Mouse (Mus musculus): ENCODE measurements around the gene Zbtb7a. TPM values are rescaled to one million over a fixed set of nuclear protein-coding genes. Genes with fewer than 3 reads are reported as not detected.
"Not testable (repeated sequence)": the region's sequence is repeated elsewhere in the genome, so short reads cannot be mapped to it uniquely, and the experiment has no call there.

The Zbtb7a gene
- polyA plus RNA-seq, 1 experiment from 2014 or later, result 19.5 TPM

- peaks cover 90% of the 10 kb centered on the region for H3K36me3 ChIP-seq
- ATAC-seq (ENCODE audit: extremely low read depth, insufficient number of reproducible peaks, low FRiP score, low TSS enrichment), result no peak
- WGBS, result 56% methylated on average over 12 of the region's 12 CpGs
- H3K4me1 ChIP-seq, result peaks cover 21% of the 10 kb centered on the region
- H3K4me2 ChIP-seq, result no peak overlapping the region
- H3K9ac ChIP-seq, result peak overlapping the region; percentile 70
- peak overlapping the region; percentile 79 for H3K27ac ChIP-seq (replicated peaks)
- no peaks in the 10 kb centered on the region for H3K27me3 ChIP-seq (replicated peaks)
- H3K4me3 ChIP-seq, result no peak overlapping the region
- no peaks in the 10 kb centered on the region for H3K9me3 ChIP-seq
Measured at GRCm38 (mm10) chr10:81152609-81153008, 17.6 kb downstream of the Zbtb7a start.

DNA sequence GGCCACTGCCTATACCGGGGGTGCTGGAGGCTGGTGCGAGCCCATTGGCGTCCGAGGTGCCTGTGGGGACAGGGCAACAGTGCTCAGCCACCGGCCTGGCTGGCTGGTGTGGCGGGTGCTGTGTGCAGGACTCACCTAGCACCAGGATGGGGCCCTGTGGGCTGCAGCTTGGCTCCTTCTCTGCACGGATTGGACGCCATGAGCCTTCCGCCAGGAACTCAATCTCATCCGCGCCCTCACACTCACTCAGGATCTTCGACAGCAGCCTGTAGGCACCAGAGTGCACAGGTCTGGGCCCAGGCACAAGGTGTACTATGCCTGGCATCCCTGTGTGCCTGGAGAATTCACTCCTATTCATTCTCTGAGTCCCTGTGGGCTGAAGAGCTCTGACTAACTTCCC is 19.3 kb downstream of the Zbtb7a start:
- peaks cover 21% of the 10 kb centered on the region for H3K4me1 ChIP-seq
- H3K4me2 ChIP-seq, result no peak overlapping the region
- H3K27me3 ChIP-seq (replicated peaks), result no peaks in the 10 kb centered on the region
- ATAC-seq (ENCODE audit: extremely low read depth, insufficient number of reproducible peaks, low FRiP score, low TSS enrichment), result no peak
- no peak overlapping the region for H3K4me3 ChIP-seq
- peak overlapping the region; percentile 16; the same call in 1 of the 2 replicates for H3K9ac ChIP-seq
- no peaks in the 10 kb centered on the region for H3K9me3 ChIP-seq
- WGBS, result 86% methylated on average over 12 of the region's 12 CpGs
- H3K27ac ChIP-seq (replicated peaks), result no peak overlapping the region
- peaks cover 88% of the 10 kb centered on the region for H3K36me3 ChIP-seq

GRCm38 (mm10) chr10:81154736-81155135 is 19.7 kb downstream of the Zbtb7a start:
- Histone ChIP-seq H3K36me3 (peaks cover 86% of the 10 kb centered on the region), H3K9ac (peak overlapping the region; percentile 16; the same call in 1 of the 2 replicates), H3K27ac (replicated peaks) (no peak overlapping the region), H3K4me3 (no peak overlapping the region), H3K27me3 (replicated peaks) (no peaks in the 10 kb centered on the region), H3K4me1 (peaks cover 21% of the 10 kb centered on the region), H3K4me2 (no peak overlapping the region), H3K9me3 (no peaks in the 10 kb centered on the region)
- 81% methylated on average over 6 of the region's 6 CpGs for WGBS
- ATAC-seq (ENCODE audit: extremely low read depth, insufficient number of reproducible peaks, low FRiP score, low TSS enrichment), result no peak

GRCm38 (mm10) chr10:81161602-81162317 is 26.7 kb downstream of the Zbtb7a start:
- Histone ChIP-seq H3K4me3 (no peak overlapping the region), H3K9me3 (no peaks in the 10 kb centered on the region), H3K4me2 (no peak overlapping the region), H3K9ac (no peak overlapping the region), H3K36me3 (peaks cover 76% of the 10 kb centered on the region), H3K27me3 (replicated peaks) (no peaks in the 10 kb centered on the region), H3K27ac (replicated peaks) (no peak overlapping the region), H3K4me1 (peaks cover 25% of the 10 kb centered on the region)
- WGBS, result 86% methylated on average over 8 of the region's 8 CpGs
- ATAC-seq (ENCODE audit: extremely low read depth, insufficient number of reproducible peaks, low FRiP score, low TSS enrichment), result no peak

- H3K4me3 ChIP-seq, result no peak overlapping the region
- peaks cover 71% of the 10 kb centered on the region for H3K36me3 ChIP-seq
- ATAC-seq (ENCODE audit: extremely low read depth, insufficient number of reproducible peaks, low FRiP score, low TSS enrichment), result no peak
- 68% methylated on average over 2 of the region's 2 CpGs for WGBS
- no peaks in the 10 kb centered on the region for H3K27me3 ChIP-seq (replicated peaks)
- no peak overlapping the region for H3K4me2 ChIP-seq
- H3K9me3 ChIP-seq, result no peaks in the 10 kb centered on the region
- H3K27ac ChIP-seq (replicated peaks), result no peak overlapping the region
- peaks cover 28% of the 10 kb centered on the region for H3K4me1 ChIP-seq
- no peak overlapping the region for H3K9ac ChIP-seq
Measured at GRCm38 (mm10) chr10:81162318-81162652, 27.3 kb downstream of the Zbtb7a start.

GRCm38 (mm10) chr10:81165118-81165517 is 30.1 kb downstream of the Zbtb7a start:
- no peaks in the 10 kb centered on the region for H3K27me3 ChIP-seq (replicated peaks)
- H3K4me3 ChIP-seq, result no peak overlapping the region; the same call in 1 of the 2 replicates
- H3K27ac ChIP-seq (replicated peaks), result no peak overlapping the region
- H3K36me3 ChIP-seq, result peaks cover 46% of the 10 kb centered on the region
- WGBS, result 78% methylated on average over 8 of the region's 8 CpGs
- 0 out of 2 replicates have a peak overlapping the region, but pooled peaks have one; percentile 13 for H3K9ac ChIP-seq
- H3K4me2 ChIP-seq, result no peak overlapping the region
- H3K9me3 ChIP-seq, result no peaks in the 10 kb centered on the region
- ATAC-seq (ENCODE audit: extremely low read depth, insufficient number of reproducible peaks, low FRiP score, low TSS enrichment), result no peak
- peaks cover 36% of the 10 kb centered on the region for H3K4me1 ChIP-seq

GRCm38 (mm10) chr10:81167200-81168086 is 32.4 kb downstream of the Zbtb7a start, which contains the start of gene Pias4:
Gene Pias4 (minus strand): TSS chr10:81167923.
- peak within 1 kb of the TSS; percentile 83 for H3K4me3 ChIP-seq
- peak within 1 kb of the TSS; percentile 94 for H3K9ac ChIP-seq
- H3K9me3 ChIP-seq, result no peaks in the 10 kb centered on the region
- H3K27me3 ChIP-seq (replicated peaks), result no peaks in the 10 kb centered on the region
- WGBS, result under 1% methylated on average over 56 of the region's 64 CpGs
- H3K27ac ChIP-seq (replicated peaks), result peak within 1 kb of the TSS; percentile 76
- H3K36me3 ChIP-seq, result peaks cover 23% of the 10 kb centered on the region
- peak; percentile 89 for ATAC-seq (ENCODE audit: extremely low read depth, insufficient number of reproducible peaks, low FRiP score, low TSS enrichment)
- H3K4me2 ChIP-seq, result peak within 1 kb of the TSS; percentile 91
- H3K4me1 ChIP-seq, result peaks cover 32% of the 10 kb centered on the region

DNA sequence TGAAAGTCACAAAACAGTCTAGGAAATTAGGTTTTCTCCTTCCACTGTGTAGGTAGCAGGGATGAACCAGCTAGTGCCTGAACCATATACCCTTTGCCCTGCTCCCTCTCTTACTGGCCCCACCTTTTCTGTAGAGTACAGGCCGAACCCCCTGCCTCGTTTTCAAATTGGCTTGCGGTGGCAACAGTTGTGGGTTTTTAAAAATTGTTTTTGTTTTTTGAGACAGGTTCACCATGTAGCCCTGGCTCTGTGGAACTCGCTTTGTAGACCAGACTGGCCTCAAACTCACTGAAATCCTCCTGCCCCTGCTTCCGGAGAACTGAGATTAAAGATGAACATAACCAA is 33.0 kb downstream of the Zbtb7a start:
- peak overlapping the region; percentile 91 for H3K4me2 ChIP-seq
- H3K9ac ChIP-seq, result peak overlapping the region; percentile 85
- H3K27me3 ChIP-seq (replicated peaks), result no peaks in the 10 kb centered on the region
- H3K4me1 ChIP-seq, result peaks cover 29% of the 10 kb centered on the region
- ATAC-seq (ENCODE audit: extremely low read depth, insufficient number of reproducible peaks, low FRiP score, low TSS enrichment), result peak; percentile 27; the same call in 1 of the 2 replicates
- peak overlapping the region; percentile 83 for H3K4me3 ChIP-seq
- no peaks in the 10 kb centered on the region for H3K9me3 ChIP-seq
- peak overlapping the region; percentile 76 for H3K27ac ChIP-seq (replicated peaks)
- peaks cover 17% of the 10 kb centered on the region for H3K36me3 ChIP-seq
- 9% methylated on average over 5 of the region's 5 CpGs for WGBS

DNA sequence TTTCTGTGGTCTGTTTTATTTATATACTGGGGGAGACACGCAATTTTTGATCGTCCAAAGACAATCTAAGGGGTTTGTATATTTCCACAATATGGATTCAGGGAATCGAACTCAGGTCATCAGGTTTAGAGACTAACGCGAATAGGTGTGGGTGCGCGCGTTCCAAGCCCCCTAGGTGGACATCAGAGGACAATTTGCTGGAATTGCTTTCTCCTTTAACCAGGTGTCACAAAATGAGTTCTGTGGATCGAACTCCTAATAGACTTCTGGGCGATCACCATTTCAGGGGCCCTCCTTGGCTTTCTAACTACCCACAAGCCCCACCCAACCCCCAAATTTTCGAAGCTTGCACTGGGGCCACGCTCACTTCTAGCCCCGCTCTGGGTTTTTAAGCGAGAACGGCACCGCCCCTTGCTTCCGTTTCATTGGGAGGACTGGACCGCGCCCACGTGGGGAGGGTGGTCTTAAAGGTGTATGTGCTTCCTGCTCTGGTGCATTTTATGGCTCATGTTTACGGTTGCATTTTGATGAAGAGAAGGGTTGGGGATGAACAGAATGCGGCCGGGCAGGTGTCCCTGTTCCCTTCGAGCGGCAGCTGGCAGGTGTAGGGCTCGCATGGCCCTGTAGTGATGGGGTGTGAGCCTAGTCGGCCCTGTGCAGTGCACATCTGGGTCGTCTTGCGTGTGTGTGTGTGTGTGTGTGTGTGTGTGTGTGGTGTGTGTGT is 33.7 kb downstream of the Zbtb7a start:
- no peak; the same call in 1 of the 2 replicates for ATAC-seq (ENCODE audit: extremely low read depth, insufficient number of reproducible peaks, low FRiP score, low TSS enrichment)
- WGBS, result 4% methylated on average over 27 of the region's 29 CpGs
- Histone ChIP-seq H3K9me3 (no peaks in the 10 kb centered on the region), H3K4me1 (peaks cover 35% of the 10 kb centered on the region), H3K27me3 (replicated peaks) (no peaks in the 10 kb centered on the region), H3K9ac (peak overlapping the region; percentile 85), H3K4me3 (peak overlapping the region; percentile 83), H3K36me3 (peaks cover 11% of the 10 kb centered on the region), H3K4me2 (peak overlapping the region; percentile 91), H3K27ac (replicated peaks) (peak overlapping the region; percentile 76)

- H3K36me3 ChIP-seq; H3K27me3 ChIP-seq (replicated peaks); H3K9me3 ChIP-seq; H3K27ac ChIP-seq (replicated peaks); ATAC-seq (ENCODE audit: extremely low read depth, insufficient number of reproducible peaks, low FRiP score, low TSS enrichment): not testable (repeated sequence)
- H3K4me2 ChIP-seq, result peak overlapping the region; percentile 91
- peak overlapping the region; percentile 9 for H3K4me3 ChIP-seq
- H3K4me1 ChIP-seq, result peaks cover 43% of the 10 kb centered on the region
- 60% methylated on average over 4 of the region's 14 CpGs for WGBS
- peak overlapping the region; percentile 40; the same call in 1 of the 2 replicates for H3K9ac ChIP-seq
Measured at GRCm38 (mm10) chr10:81169411-81169900, 34.4 kb downstream of the Zbtb7a start.

DNA sequence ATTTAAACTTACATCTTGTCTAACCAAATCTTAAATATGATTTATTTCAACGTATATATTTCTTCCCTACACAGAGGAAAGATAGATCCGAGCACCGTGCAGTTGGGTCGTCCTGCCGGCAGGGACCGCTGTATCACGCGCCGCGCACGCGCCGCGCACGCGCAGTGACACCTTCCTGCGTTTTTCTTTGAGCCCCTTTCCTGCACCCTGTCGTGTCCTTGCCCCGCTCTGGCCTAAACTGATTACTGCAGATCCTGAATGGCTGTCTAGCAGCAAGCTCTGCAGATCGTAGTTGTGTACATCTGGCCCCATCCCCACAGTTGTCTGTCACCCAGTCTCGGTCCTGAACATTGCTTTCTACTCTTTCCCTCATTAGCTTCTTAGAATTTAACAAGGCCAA is 38.1 kb downstream of the Zbtb7a start:
- no peak for ATAC-seq (ENCODE audit: extremely low read depth, insufficient number of reproducible peaks, low FRiP score, low TSS enrichment)
- peak overlapping the region; percentile 85 for H3K27ac ChIP-seq (replicated peaks)
- 6% methylated on average over 21 of the region's 21 CpGs for WGBS
- H3K36me3 ChIP-seq, result peaks cover 10% of the 10 kb centered on the region
- H3K9ac ChIP-seq, result peak overlapping the region; percentile 73
- H3K27me3 ChIP-seq (replicated peaks), result no peaks in the 10 kb centered on the region
- peaks cover 41% of the 10 kb centered on the region for H3K4me1 ChIP-seq
- H3K9me3 ChIP-seq, result no peaks in the 10 kb centered on the region
- peak overlapping the region; percentile 13; the same call in 1 of the 2 replicates for H3K4me3 ChIP-seq
- H3K4me2 ChIP-seq, result peak overlapping the region; percentile 57

Measured in heart, embryonic 13.5 days (tissue).